Mouse (Mus musculus) cerebellum, adult 9-10 months (tissue): ENCODE data around the gene Bok.
"Not testable (repeated sequence)": the region's sequence is repeated elsewhere in the genome, so short reads cannot be mapped to it uniquely, and the experiment has no call there.

ENCODE experiments used
- DNase-seq: peaks from one replicate; pipeline ENCODE4 v3.0.0; 2022

Bok gene

GRCm38 (mm10) chr1:93685401-93686244, at the start of gene Bok:
Bok (plus strand) TSS chr1:93685660.
- DNase-seq = peak; percentile 46

- no peak for DNase-seq
Measured at GRCm38 (mm10) chr1:93636211-93636897, 49.1 kb upstream of the Bok start.

- no peak for DNase-seq
Measured at GRCm38 (mm10) chr1:93641978-93642377, 43.5 kb upstream of the Bok start.

GRCm38 (mm10) chr1:93642692-93643091, 42.8 kb upstream of the Bok start:
- DNase-seq = no peak

- DNase-seq = no peak
Measured at GRCm38 (mm10) chr1:93649604-93650172, 35.8 kb upstream of the Bok start.

GRCm38 (mm10) chr1:93654275-93654674, 31.2 kb upstream of the Bok start:
- no peak for DNase-seq

- DNase-seq = no peak
Measured at GRCm38 (mm10) chr1:93654798-93655197, 30.7 kb upstream of the Bok start.

GRCm38 (mm10) chr1:93656325-93657024, 29.0 kb upstream of the Bok start:
- DNase-seq = no peak

GRCm38 (mm10) chr1:93657025-93657360, 28.5 kb upstream of the Bok start:
- DNase-seq = no peak

- not testable (repeated sequence) for DNase-seq
Measured at GRCm38 (mm10) chr1:93658559-93658958, 26.9 kb upstream of the Bok start, which contains the start of gene Stk25. Stk25 (minus strand) TSS chr1:93658659.

GRCm38 (mm10) chr1:93667760-93668400, 17.6 kb upstream of the Bok start:
- no peak for DNase-seq

- peak; percentile 53 for DNase-seq
Measured at GRCm38 (mm10) chr1:93668791-93669548, 16.5 kb upstream of the Bok start.

GRCm38 (mm10) chr1:93669941-93670340, 15.5 kb upstream of the Bok start:
- DNase-seq = no peak

- no peak for DNase-seq
Measured at GRCm38 (mm10) chr1:93672682-93673081, 12.8 kb upstream of the Bok start.

- no peak for DNase-seq
Measured at GRCm38 (mm10) chr1:93678386-93678785, 7.1 kb upstream of the Bok start.

GRCm38 (mm10) chr1:93679889-93680568, 5.4 kb upstream of the Bok start:
- no peak for DNase-seq

- peak; percentile 30 for DNase-seq
Measured at GRCm38 (mm10) chr1:93686245-93686960, 943 bp downstream of the Bok start.

- DNase-seq = no peak
Measured at GRCm38 (mm10) chr1:93686961-93687320, 1.5 kb downstream of the Bok start.

GRCm38 (mm10) chr1:93688154-93688553, 2.7 kb downstream of the Bok start:
- DNase-seq = no peak

GRCm38 (mm10) chr1:93689901-93690496, 4.5 kb downstream of the Bok start:
- no peak for DNase-seq
